Mouse (Mus musculus): ENCODE results near the gene Mchr1. TPM values are rescaled to one million over a fixed set of nuclear protein-coding genes. Genes with fewer than 3 reads are reported as not detected.

Mchr1 gene
- 1.7 and 2.3 TPM in 2 replicates for polyA plus RNA-seq (2015; fragmentation: Nextera tagmentation; extraction: Ambion mirVana)

GRCm38 (mm10) chr15:81235086-81235920 is at the start of gene Mchr1:
Gene Mchr1, plus strand, starts transcription at chr15:81235499.
- peak within 1 kb of the TSS; percentile 67 for H3K4me2 ChIP-seq (ENCODE audit: low read depth, low read length)
- H3K4me1 ChIP-seq (ENCODE audit: control insufficient read depth, insufficient read depth, low read length): peaks cover 8% of the 10 kb centered on the region; the same call in 1 of the 2 replicates
- peak within 1 kb of the TSS; percentile 46 for H3K4me3 ChIP-seq (replicated peaks; ENCODE audit: low read length)
- H3K36me3 ChIP-seq (ENCODE audit: control insufficient read depth, insufficient read depth, low read length): no peaks in the 10 kb centered on the region
- no peaks in the 10 kb centered on the region for H3K27me3 ChIP-seq (ENCODE audit: control insufficient read depth, insufficient read depth, low read length)
- H3K9me3 ChIP-seq (replicated peaks; ENCODE audit: control insufficient read depth, low read length): no peaks in the 10 kb centered on the region
- ATAC-seq (ENCODE audit: insufficient read depth, low FRiP score): peak; percentile 54; the same call in 1 of the 2 replicates
- WGBS: 3% methylated on average over 25 of the region's 25 CpGs
- peak within 1 kb of the TSS; percentile 68 for H3K9ac ChIP-seq (ENCODE audit: low read length)
- H3K27ac ChIP-seq (ENCODE audit: low read length): no peak within 1 kb of the TSS

- no peaks in the 10 kb centered on the region for H3K9me3 ChIP-seq (replicated peaks; ENCODE audit: control insufficient read depth, low read length)
- WGBS: 89% methylated on average over 2 of the region's 2 CpGs
- H3K4me3 ChIP-seq (replicated peaks; ENCODE audit: low read length): peak overlapping the region; percentile 94
- ATAC-seq (ENCODE audit: insufficient read depth, low FRiP score): no peak
- no peaks in the 10 kb centered on the region for H3K36me3 ChIP-seq (ENCODE audit: control insufficient read depth, insufficient read depth, low read length)
- peaks cover 28% of the 10 kb centered on the region for H3K4me1 ChIP-seq (ENCODE audit: control insufficient read depth, insufficient read depth, low read length)
- H3K27ac ChIP-seq (ENCODE audit: low read length): no peak overlapping the region; the same call in 1 of the 2 replicates
- H3K27me3 ChIP-seq (ENCODE audit: control insufficient read depth, insufficient read depth, low read length): no peaks in the 10 kb centered on the region
- peak overlapping the region; percentile 83 for H3K4me2 ChIP-seq (ENCODE audit: low read depth, low read length)
- peak overlapping the region; percentile 30; the same call in 1 of the 2 replicates for H3K9ac ChIP-seq (ENCODE audit: low read length)
These were observed 46.2 kb upstream of the Mchr1 start for GRCm38 (mm10) chr15:81189061-81189460.

- Histone ChIP-seq H3K4me1 (ENCODE audit: control insufficient read depth, insufficient read depth, low read length) (peaks cover 24% of the 10 kb centered on the region), H3K9me3 (replicated peaks; ENCODE audit: control insufficient read depth, low read length) (no peaks in the 10 kb centered on the region), H3K27me3 (ENCODE audit: control insufficient read depth, insufficient read depth, low read length) (no peaks in the 10 kb centered on the region), H3K4me2 (ENCODE audit: low read depth, low read length) (peak overlapping the region; percentile 83), H3K36me3 (ENCODE audit: control insufficient read depth, insufficient read depth, low read length) (no peaks in the 10 kb centered on the region), H3K9ac (ENCODE audit: low read length) (peak overlapping the region; percentile 94), H3K27ac (ENCODE audit: low read length) (peak overlapping the region; percentile 83), H3K4me3 (replicated peaks; ENCODE audit: low read length) (peak overlapping the region; percentile 94)
- ATAC-seq (ENCODE audit: insufficient read depth, low FRiP score): peak; percentile 41
- WGBS: 0% methylated on average over 44 of the region's 46 CpGs
These were observed 45.2 kb upstream of the Mchr1 start for GRCm38 (mm10) chr15:81190011-81190629.

- Histone ChIP-seq H3K9me3 (replicated peaks; ENCODE audit: control insufficient read depth, low read length) (no peaks in the 10 kb centered on the region), H3K36me3 (ENCODE audit: control insufficient read depth, insufficient read depth, low read length) (no peaks in the 10 kb centered on the region), H3K4me1 (ENCODE audit: control insufficient read depth, insufficient read depth, low read length) (peaks cover 21% of the 10 kb centered on the region), H3K27me3 (ENCODE audit: control insufficient read depth, insufficient read depth, low read length) (no peaks in the 10 kb centered on the region), H3K9ac (ENCODE audit: low read length) (peak within 1 kb of the TSS; percentile 94), H3K4me3 (replicated peaks; ENCODE audit: low read length) (peak within 1 kb of the TSS; percentile 94), H3K4me2 (ENCODE audit: low read depth, low read length) (peak within 1 kb of the TSS; percentile 83), H3K27ac (ENCODE audit: low read length) (peak within 1 kb of the TSS; percentile 83)
- peak; percentile 99 for ATAC-seq (ENCODE audit: insufficient read depth, low FRiP score)
- WGBS: under 1% methylated on average over 47 of the region's 48 CpGs
These were observed 44.6 kb upstream of the Mchr1 start, which contains the start of gene Mrtfa for GRCm38 (mm10) chr15:81190630-81191178. Gene Mrtfa, minus strand, starts transcription at chr15:81190757.

GRCm38 (mm10) chr15:81191303-81191702 is 44.0 kb upstream of the Mchr1 start:
- no peaks in the 10 kb centered on the region for H3K27me3 ChIP-seq (ENCODE audit: control insufficient read depth, insufficient read depth, low read length)
- 22% methylated on average over 9 of the region's 9 CpGs for WGBS

GRCm38 (mm10) chr15:81192316-81192715 is 43.0 kb upstream of the Mchr1 start:
- Histone ChIP-seq H3K27me3 (ENCODE audit: control insufficient read depth, insufficient read depth, low read length) (no peaks in the 10 kb centered on the region), H3K4me1 (ENCODE audit: control insufficient read depth, insufficient read depth, low read length) (peaks cover 16% of the 10 kb centered on the region), H3K4me3 (replicated peaks; ENCODE audit: low read length) (no peak overlapping the region), H3K9me3 (replicated peaks; ENCODE audit: control insufficient read depth, low read length) (no peaks in the 10 kb centered on the region), H3K36me3 (ENCODE audit: control insufficient read depth, insufficient read depth, low read length) (no peaks in the 10 kb centered on the region), H3K9ac (ENCODE audit: low read length) (no peak overlapping the region), H3K27ac (ENCODE audit: low read length) (no peak overlapping the region), H3K4me2 (ENCODE audit: low read depth, low read length) (no peak overlapping the region)
- WGBS: 82% methylated on average over 5 of the region's 5 CpGs
- no peak for ATAC-seq (ENCODE audit: insufficient read depth, low FRiP score)

More at GRCm38 (mm10) chr15:81191303-81191702, 44.0 kb upstream of the Mchr1 start:
- Histone ChIP-seq H3K9me3 (replicated peaks; ENCODE audit: control insufficient read depth, low read length) (no peaks in the 10 kb centered on the region), H3K4me3 (replicated peaks; ENCODE audit: low read length) (peak overlapping the region; percentile 94), H3K4me2 (ENCODE audit: low read depth, low read length) (peak overlapping the region; percentile 65), H3K4me1 (ENCODE audit: control insufficient read depth, insufficient read depth, low read length) (peaks cover 16% of the 10 kb centered on the region), H3K27ac (ENCODE audit: low read length) (peak overlapping the region; percentile 61), H3K36me3 (ENCODE audit: control insufficient read depth, insufficient read depth, low read length) (no peaks in the 10 kb centered on the region), H3K9ac (ENCODE audit: low read length) (peak overlapping the region; percentile 75)
- no peak for ATAC-seq (ENCODE audit: insufficient read depth, low FRiP score)

DNA sequence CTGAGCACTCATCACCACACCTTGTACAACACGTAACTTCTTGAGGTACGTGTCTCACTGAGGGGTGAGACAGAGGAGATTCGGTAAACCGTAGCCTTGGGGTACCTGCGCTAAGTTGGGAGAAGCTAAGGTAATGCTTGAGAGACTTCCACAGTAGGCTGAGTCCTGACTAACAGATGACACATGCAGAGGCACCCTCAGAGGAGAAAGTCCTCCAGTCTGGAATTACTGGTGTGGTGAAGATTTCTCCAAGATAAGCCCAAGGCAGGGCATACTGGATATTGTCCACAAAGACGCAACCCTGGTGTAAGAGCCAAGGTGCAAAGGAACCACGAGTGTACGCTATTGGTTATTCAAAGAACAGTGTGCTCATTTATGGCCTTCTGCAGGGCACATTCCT is 42.4 kb upstream of the Mchr1 start:
- no peak overlapping the region for H3K4me2 ChIP-seq (ENCODE audit: low read depth, low read length)

GRCm38 (mm10) chr15:81194791-81195190 is 40.5 kb upstream of the Mchr1 start:
- Histone ChIP-seq H3K4me2 (ENCODE audit: low read depth, low read length) (no peak overlapping the region), H3K36me3 (ENCODE audit: control insufficient read depth, insufficient read depth, low read length) (no peaks in the 10 kb centered on the region), H3K9ac (ENCODE audit: low read length) (no peak overlapping the region), H3K27ac (ENCODE audit: low read length) (no peak overlapping the region), H3K9me3 (replicated peaks; ENCODE audit: control insufficient read depth, low read length) (0 out of 2 replicates have a peak, but pooled peaks cover 8% of the 10 kb centered on the region), H3K27me3 (ENCODE audit: control insufficient read depth, insufficient read depth, low read length) (no peaks in the 10 kb centered on the region), H3K4me1 (ENCODE audit: control insufficient read depth, insufficient read depth, low read length) (no peaks in the 10 kb centered on the region), H3K4me3 (replicated peaks; ENCODE audit: low read length) (no peak overlapping the region)
- no peak for ATAC-seq (ENCODE audit: insufficient read depth, low FRiP score)
- 89% methylated on average over 6 of the region's 6 CpGs for WGBS

More for the DNA sequence above, 42.4 kb upstream of the Mchr1 start:
- no peak for ATAC-seq (ENCODE audit: insufficient read depth, low FRiP score)
- H3K27me3 ChIP-seq (ENCODE audit: control insufficient read depth, insufficient read depth, low read length): no peaks in the 10 kb centered on the region
- H3K4me3 ChIP-seq (replicated peaks; ENCODE audit: low read length): no peak overlapping the region
- H3K36me3 ChIP-seq (ENCODE audit: control insufficient read depth, insufficient read depth, low read length): no peaks in the 10 kb centered on the region
- H3K4me1 ChIP-seq (ENCODE audit: control insufficient read depth, insufficient read depth, low read length): peaks cover 15% of the 10 kb centered on the region
- no peak overlapping the region for H3K9ac ChIP-seq (ENCODE audit: low read length)
- 92% methylated on average over 8 of the region's 8 CpGs for WGBS
- no peak overlapping the region for H3K27ac ChIP-seq (ENCODE audit: low read length)
- no peaks in the 10 kb centered on the region for H3K9me3 ChIP-seq (replicated peaks; ENCODE audit: control insufficient read depth, low read length)
